In the genomic region with DNA sequence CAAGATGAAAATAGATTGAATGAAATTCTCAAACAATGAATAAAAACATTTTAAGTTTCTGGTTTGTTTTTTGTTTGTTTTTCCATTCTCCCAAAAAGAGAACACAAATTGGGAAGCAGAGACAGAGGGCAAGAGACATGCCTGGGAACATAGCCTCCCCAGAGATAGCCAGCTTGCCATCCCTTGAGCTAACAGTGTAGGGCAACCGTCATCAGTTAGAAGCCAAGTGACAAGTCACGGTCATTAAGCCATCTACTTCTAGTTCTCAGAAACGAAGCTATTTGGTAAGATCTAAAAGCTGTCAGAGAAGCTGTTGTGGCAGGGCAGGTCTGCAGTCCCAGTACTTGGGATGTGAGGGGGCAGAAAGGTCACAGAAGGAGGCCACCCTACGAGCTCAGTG, we compare ENCODE assay signal across 12 mouse cellular contexts.
"Had no signal": no experiment of that assay in that cellular context is flagged by ENCODE, and none has a peak within 500 bp of the region (broad histone marks: within the 10 kb centered on the region; RNA-seq: fewer than 3 reads in every experiment).

No protein-coding gene starts in this region.

- ATAC-seq: midbrain, embryonic 16.5 days had no signal

- DNase-seq: lung, adult 2 months; midbrain, embryonic 14.5 days; right cerebral cortex, postnatal 14 days had no signal

- H3K9me3 ChIP-seq: liver, embryonic 15.5 days; lung, embryonic 15.5 days; midbrain, embryonic 10.5 days; midbrain, embryonic 12.5 days; neural tube, embryonic 12.5 days; stomach, embryonic 15.5 days had no signal

- H3K36me3 ChIP-seq: liver, embryonic 15.5 days; lung, embryonic 15.5 days; midbrain, embryonic 10.5 days; midbrain, embryonic 12.5 days; neural tube, embryonic 12.5 days; stomach, embryonic 15.5 days had no signal

- H3K27me3 ChIP-seq: liver, embryonic 15.5 days; lung, embryonic 15.5 days; midbrain, embryonic 12.5 days; neural tube, embryonic 12.5 days; stomach, embryonic 15.5 days had no signal

- H3K9ac ChIP-seq: liver, embryonic 15.5 days; liver, postnatal 0 days; lung, embryonic 15.5 days; midbrain, embryonic 12.5 days; neural tube, embryonic 12.5 days; stomach, embryonic 15.5 days had no signal

- H3K27ac ChIP-seq: liver, embryonic 15.5 days; lung, embryonic 15.5 days; midbrain, embryonic 10.5 days; midbrain, embryonic 12.5 days; neural tube, embryonic 12.5 days; stomach, embryonic 15.5 days; stomach, postnatal 0 days had no signal

- H3K4me1 ChIP-seq: midbrain, embryonic 12.5 days; neural tube, embryonic 12.5 days had no signal

- H3K4me3 ChIP-seq: liver, embryonic 15.5 days; lung, embryonic 15.5 days; midbrain, embryonic 10.5 days; midbrain, embryonic 12.5 days; neural tube, embryonic 12.5 days; stomach, embryonic 15.5 days had no signal

- H3K4me2 ChIP-seq: liver, embryonic 15.5 days; lung, embryonic 15.5 days; midbrain, embryonic 12.5 days; neural tube, embryonic 12.5 days; stomach, embryonic 15.5 days had no signal
